Mouse (Mus musculus): ENCODE measurements at regions not wholly inside any gene's neighbourhood (a gene's known extent, or its start where the extent isn't known, plus 50 kb on each side); places are given as distances from the start of the nearest gene placed in this dataset.

- no peak for TF ChIP-seq CTCF (IDR thresholded peaks at IDR 0.05; ENCODE audit: insufficient read depth, low read length)
- TF ChIP-seq POLR2A (IDR thresholded peaks at IDR 0.05; ENCODE audit: borderline replicate concordance, extremely low read depth, low read depth, low read length), result no peak
Observed at GRCm38 (mm10) chr1:137839263-137839662, 336.2 kb downstream of the Ptprc start.

Data from lung, adult 2 months (tissue).